Mouse (Mus musculus) MEL (cell line): ENCODE data around the gene Rabggta. TPM values are rescaled to one million over a fixed set of nuclear protein-coding genes. Genes with fewer than 3 reads are reported as not detected.

Source experiments
- DNase-seq: peaks from one replicate; pipeline ENCODE4 v3.0.0; 2011; ENCODE audit warnings: low read depth, low spot score
- H3K27ac ChIP-seq: 2 replicates; pipeline ENCODE4 v1.5.1; 2012; ENCODE audit warnings: low read depth, mild to moderate bottlenecking, control low read depth, low read length, moderate library complexity; ENCODE audit not compliant: control insufficient read depth
- H3K27me3 ChIP-seq, 2 experiments: fragments of 150-350 bp in 1 of 2; sonication (generic) in 1 of 2; 2 replicates each; pipeline ENCODE4 v1.6.1; 2012; ENCODE audit warnings: low read length in 2 of 2, mild to moderate bottlenecking in 2 of 2, improper control_type of control experiment in 1 of 2, moderate library complexity in 1 of 2; ENCODE audit not compliant: insufficient read depth in 2 of 2, control insufficient read depth in 1 of 2
- H3K36me3 ChIP-seq, 2 experiments: 2 replicates each; pipeline ENCODE4 v1.6.1; 2012 to 2014; ENCODE audit warnings: low read length in 2 of 2, improper control_type of control experiment in 1 of 2, inconsistent platforms in 1 of 2, mild to moderate bottlenecking in 1 of 2; ENCODE audit not compliant: insufficient read depth in 2 of 2, control insufficient read depth in 1 of 2
- H3K4me1 ChIP-seq, 2 experiments: fragments of 150-350 bp in 1 of 2; sonication (generic) in 1 of 2; 2 replicates each; pipeline ENCODE4 v1.6.1; 2012; ENCODE audit warnings: low read length in 2 of 2, improper control_type of control experiment in 1 of 2, mild to moderate bottlenecking in 1 of 2; ENCODE audit not compliant: insufficient read depth in 2 of 2, control insufficient read depth in 1 of 2
- H3K4me3 ChIP-seq, 2 experiments: fragments of 150-350 bp in 1 of 2; sonication (generic) in 1 of 2; 2 replicates each; pipeline ENCODE4 v1.5.1; 2012; ENCODE audit warnings: low read depth in 2 of 2, low read length in 2 of 2, mild to moderate bottlenecking in 2 of 2, moderate library complexity in 2 of 2, control low read depth in 1 of 2, improper control_type of control experiment in 1 of 2; ENCODE audit not compliant: control insufficient read depth in 1 of 2, insufficient read depth in 1 of 2
- H3K79me2 ChIP-seq: 2 replicates; pipeline ENCODE4 v1.6.1; 2012; ENCODE audit warnings: mild to moderate bottlenecking, low read length, moderate library complexity; ENCODE audit not compliant: control insufficient read depth, poor library complexity, insufficient read depth
- H3K9ac ChIP-seq: 2 replicates; pipeline ENCODE4 v1.6.1; 2012; ENCODE audit warnings: low read depth, mild to moderate bottlenecking, control low read depth, low read length, moderate library complexity; ENCODE audit not compliant: control insufficient read depth, poor library complexity, severe bottlenecking
- H3K9me3 ChIP-seq: fragments of 150-350 bp; sonication (generic); replicated peaks from 2 replicates; pipeline ENCODE4 v1.6.1; 2012; ENCODE audit warnings: mild to moderate bottlenecking, low read length, improper control_type of control experiment, moderate library complexity; ENCODE audit not compliant: insufficient read depth
- CHD1 ChIP-seq: IDR thresholded peaks from 2 replicates; pipeline ENCODE4 v1.6.1; 2012; ENCODE audit warnings: low read depth, mild to moderate bottlenecking, inconsistent platforms, low read length, improper control_type of control experiment
- CHD2 ChIP-seq: IDR thresholded peaks from 2 replicates; pipeline ENCODE4 v1.6.1; 2011; ENCODE audit warnings: low read length, improper control_type of control experiment
- CTCF ChIP-seq, 3 experiments: IDR thresholded peaks in 2 of 3; conservative IDR thresholded peaks in 1 of 3; 2 replicates each; pipeline ENCODE4 v1.5.1; 2011 to 2012; ENCODE audit warnings: low read length in 3 of 3, low read depth in 2 of 3, mild to moderate bottlenecking in 2 of 3, improper control_type of control experiment in 1 of 3, inconsistent platforms in 1 of 3, mixed read lengths in 1 of 3, moderate library complexity in 1 of 3; ENCODE audit not compliant: control insufficient read depth in 1 of 3, insufficient read depth in 1 of 3, poor library complexity in 1 of 3, severe bottlenecking in 1 of 3
- E2F4 ChIP-seq: IDR thresholded peaks from 2 replicates; pipeline ENCODE4 v1.6.1; 2011; ENCODE audit warnings: low read depth, low read length, improper control_type of control experiment, borderline replicate concordance
- ELF1 ChIP-seq: IDR thresholded peaks from 2 replicates; pipeline ENCODE4 v1.6.1; 2014; ENCODE audit warnings: low read depth, mild to moderate bottlenecking, inconsistent platforms, low read length, improper control_type of control experiment, moderate library complexity
- ETS1 ChIP-seq: IDR thresholded peaks from 2 replicates; pipeline ENCODE4 v1.6.1; 2012; ENCODE audit warnings: low read depth, mild to moderate bottlenecking, inconsistent platforms, low read length, improper control_type of control experiment, moderate library complexity
- HCFC1 ChIP-seq: IDR thresholded peaks from 2 replicates; pipeline ENCODE4 v1.6.1; 2012; ENCODE audit warnings: low read depth, mild to moderate bottlenecking, inconsistent platforms, low read length, improper control_type of control experiment, moderate library complexity
- JUND ChIP-seq: IDR thresholded peaks from 2 replicates; pipeline ENCODE4 v1.6.1; 2011; ENCODE audit warnings: low read depth, mild to moderate bottlenecking, improper control_type of control experiment, low read length
- MAFK ChIP-seq: IDR thresholded peaks from 2 replicates; pipeline ENCODE4 v1.6.1; 2011; ENCODE audit warnings: low read depth, mild to moderate bottlenecking, low read length, improper control_type of control experiment, borderline replicate concordance
- MXI1 ChIP-seq: IDR thresholded peaks from 2 replicates; pipeline ENCODE4 v1.6.1; 2011; ENCODE audit warnings: mild to moderate bottlenecking, low read depth, low read length, improper control_type of control experiment
- NRF1 ChIP-seq: IDR thresholded peaks from 2 replicates; pipeline ENCODE4 v1.6.1; 2014; ENCODE audit warnings: low read depth, mild to moderate bottlenecking, inconsistent platforms, low read length, improper control_type of control experiment, moderate library complexity; ENCODE audit not compliant: poor library complexity, insufficient read depth, severe bottlenecking
- POLR2AphosphoS2 ChIP-seq: IDR thresholded peaks from 2 replicates; pipeline ENCODE4 v1.6.1; 2011; ENCODE audit warnings: low read length, improper control_type of control experiment
- POLR2AphosphoS5 ChIP-seq: IDR thresholded peaks from 2 replicates; pipeline ENCODE4 v1.6.1; 2012; ENCODE audit warnings: low read depth, borderline replicate concordance, mild to moderate bottlenecking, inconsistent platforms, low read length, moderate library complexity, mixed read lengths
- TCF12 ChIP-seq: IDR thresholded peaks from 2 replicates; pipeline ENCODE4 v1.6.1; 2014; ENCODE audit warnings: low read depth, mild to moderate bottlenecking, inconsistent platforms, low read length, improper control_type of control experiment, moderate library complexity
- UBTF ChIP-seq: IDR thresholded peaks from 2 replicates; pipeline ENCODE4 v1.6.1; 2012; ENCODE audit warnings: low read depth, mild to moderate bottlenecking, inconsistent platforms, low read length, improper control_type of control experiment, moderate library complexity, borderline replicate concordance; ENCODE audit not compliant: insufficient read depth
- USF1 ChIP-seq: IDR thresholded peaks from 2 replicates; pipeline ENCODE4 v1.6.1; 2014; ENCODE audit warnings: low read depth, mild to moderate bottlenecking, inconsistent platforms, low read length, improper control_type of control experiment, moderate library complexity
- USF2 ChIP-seq, 2 experiments: IDR thresholded peaks; 2 replicates each; pipeline ENCODE4 v1.6.1; 2011 to 2012; ENCODE audit warnings: improper control_type of control experiment in 2 of 2, low read length in 2 of 2, borderline replicate concordance in 1 of 2, inconsistent platforms in 1 of 2, low read depth in 1 of 2, mild to moderate bottlenecking in 1 of 2; ENCODE audit not compliant: insufficient read depth in 1 of 2
- ZMIZ1 ChIP-seq: IDR thresholded peaks from 2 replicates; pipeline ENCODE4 v1.6.1; 2012; ENCODE audit warnings: low read depth, mild to moderate bottlenecking, inconsistent platforms, low read length, improper control_type of control experiment, moderate library complexity
- ZNF384 ChIP-seq: IDR thresholded peaks from 2 replicates; pipeline ENCODE4 v1.6.1; 2012; ENCODE audit warnings: low read depth, mild to moderate bottlenecking, inconsistent platforms, low read length, improper control_type of control experiment
- polyA plus RNA-seq, 2 experiments: library from polyadenylated mRNA; stranded (reverse) in 1 of 2; unstranded in 1 of 2; fragments of >175 nt in 1 of 2; fragments of >200 nt in 1 of 2; gene quantifications; 2 replicates each; pipeline versions ENCODE4 v1.2.1 to v1.2.4; 2012; ENCODE audit warnings: low replicate concordance in 2 of 2, low read depth in 1 of 2; ENCODE audit not compliant: insufficient read length in 2 of 2, insufficient read depth in 1 of 2, missing spikeins in 1 of 2
- total RNA-seq: library from RNA; depleted of rRNA; stranded (reverse); fragments of 300-350 nt; gene quantifications from 2 replicates; pipeline ENCODE4 v1.2.3, GENCODE M21; 2012

Rabggta gene
- total and polyA plus RNA-seq, 3 experiments: 22.8 to 32.0 TPM; not detected in 1

- H3K27me3 ChIP-seq: no peaks in the 10 kb centered on the region
- H3K36me3 ChIP-seq: peaks cover 2 to 33% of the 10 kb centered on the region in 2 experiments; a peak in 3 of 4 replicates
- DNase-seq: no peak
- TF ChIP-seq JUND (no peak), MXI1 (no peak), ETS1 (no peak), CHD1 (no peak), ZNF384 (no peak), MAFK (no peak), HCFC1 (no peak), UBTF (no peak), CTCF (IDR thresholded peaks at IDR 0.05 in 2 of 3, conservative IDR thresholded peaks at IDR 0.05 in 1 of 3; ENCODE audit: control insufficient read depth in 1 of 3, insufficient read depth in 1 of 3, low read depth in 2 of 3, low read length in 3 of 3, poor library complexity in 1 of 3, severe bottlenecking in 1 of 3) (no peak), USF1 (no peak), CHD2 (no peak), ZMIZ1 (no peak), NRF1 (no peak), ELF1 (no peak), TCF12 (no peak), USF2 (IDR thresholded peaks at IDR 0.05; ENCODE audit: borderline replicate concordance in 1 of 2, insufficient read depth in 1 of 2, low read depth in 1 of 2, low read length in 2 of 2) (no peak), POLR2AphosphoS5 (no peak), E2F4 (no peak), POLR2AphosphoS2 (no peak)
- H3K27ac ChIP-seq: peak overlapping the region; percentile 78
- peaks cover 4 to 12% of the 10 kb centered on the region in 2 experiments; a peak in 3 of 4 replicates for H3K4me1 ChIP-seq
- H3K9ac ChIP-seq: peak overlapping the region; percentile 71
- H3K9me3 ChIP-seq: no peaks in the 10 kb centered on the region
- H3K79me2 ChIP-seq: peaks cover 29% of the 10 kb centered on the region
- peak overlapping the region; percentile 63 to 69 for H3K4me3 ChIP-seq
Observed at GRCm38 (mm10) chr14:55672741-55673060, 49.4 kb downstream of the Rabggta start.
